Mouse (Mus musculus) macrophage (primary cell): ENCODE results near the gene Rnf168. TPM values are rescaled to one million over a fixed set of nuclear protein-coding genes. Genes with fewer than 3 reads are reported as not detected.
"Not testable (repeated sequence)": the region's sequence is repeated elsewhere in the genome, so short reads cannot be mapped to it uniquely, and the experiment has no call there.

ENCODE experiments used
- H3K27ac ChIP-seq: fragments of 350-480 bp; formaldehyde crosslinking; 2 replicates; pipeline ENCODE4 v1.9.0; 2021
- H3K36me3 ChIP-seq: fragments of 350-480 bp; formaldehyde crosslinking; 2 replicates; pipeline ENCODE4 v1.9.0; 2021; ENCODE audit errors: inconsistent target
- H3K4me3 ChIP-seq: fragments of 350-480 bp; formaldehyde crosslinking; 2 replicates; pipeline ENCODE4 v1.9.0; 2021; ENCODE audit errors: inconsistent target
- H3K79me2 ChIP-seq: fragments of 350-480 bp; formaldehyde crosslinking; 2 replicates; pipeline ENCODE4 v1.9.0; 2021; ENCODE audit errors: inconsistent target
- WGBS: methylation state at CpG from one replicate; pipeline ENCODE4 v1.1.7; 2026; ENCODE audit warnings: inconsistent platforms; ENCODE audit not compliant: missing documents; 5-methylcytosine and 5-hydroxymethylcytosine counted together
- polyA plus RNA-seq: library from polyadenylated mRNA; stranded (reverse); fragments of 250-400 nt; gene quantifications from 3 replicates; pipeline ENCODE4 v1.2.4, GENCODE M21; 2018; ENCODE audit warnings: inconsistent platforms

The Rnf168 gene
- polyA plus RNA-seq, 1 experiment from 2014 or later = 16.1 TPM

DNA sequence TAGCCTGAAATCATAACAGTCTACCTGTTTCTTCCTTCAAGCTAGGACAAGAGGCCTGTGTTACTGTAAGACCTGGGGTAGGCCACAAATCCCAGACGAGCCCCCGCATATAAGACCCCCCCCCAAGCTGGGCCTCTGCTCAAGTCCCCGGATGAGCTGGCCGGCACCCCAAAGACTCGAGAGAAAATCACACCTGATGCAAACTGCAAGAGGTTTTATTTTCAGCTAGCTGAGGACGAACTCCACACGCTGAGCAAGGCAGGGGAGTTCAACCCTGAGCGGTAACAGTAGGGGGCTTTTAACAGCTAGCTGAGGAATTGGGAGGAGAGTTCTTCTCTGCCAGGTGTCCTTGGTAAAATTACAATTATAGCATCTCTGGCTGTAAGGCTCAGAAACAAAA, 3.0 kb downstream of the Rnf168 start:
- H3K4me3 ChIP-seq = no peak overlapping the region

DNA sequence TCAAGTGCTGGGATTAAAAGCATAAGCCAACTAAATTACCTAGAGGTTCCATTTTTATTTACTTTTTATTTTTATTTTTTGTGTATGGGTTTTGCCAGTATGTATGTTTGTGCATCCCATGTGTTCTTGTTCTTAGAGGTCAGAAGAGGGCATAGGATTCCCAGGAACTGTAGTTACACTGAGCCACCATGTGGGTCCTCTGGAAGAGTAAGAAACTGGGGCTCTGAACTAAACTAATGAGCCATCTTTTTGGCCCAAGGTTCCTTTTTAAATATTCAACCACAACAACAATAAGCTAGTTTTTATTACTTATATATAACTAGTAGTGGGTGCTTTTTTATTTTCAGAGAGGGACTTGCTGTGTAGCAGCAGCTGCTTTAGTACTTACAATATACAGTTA, 5.3 kb downstream of the Rnf168 start:
- Histone ChIP-seq H3K36me3 (peaks cover 32% of the 10 kb centered on the region), H3K79me2 (peaks cover 98% of the 10 kb centered on the region)

More for the DNA sequence above, 3.0 kb downstream of the Rnf168 start:
- peaks cover 17% of the 10 kb centered on the region for H3K36me3 ChIP-seq
- WGBS = 100% methylated on average over 8 of the region's 8 CpGs
- no peak overlapping the region for H3K27ac ChIP-seq
- peaks cover 74% of the 10 kb centered on the region for H3K79me2 ChIP-seq

DNA sequence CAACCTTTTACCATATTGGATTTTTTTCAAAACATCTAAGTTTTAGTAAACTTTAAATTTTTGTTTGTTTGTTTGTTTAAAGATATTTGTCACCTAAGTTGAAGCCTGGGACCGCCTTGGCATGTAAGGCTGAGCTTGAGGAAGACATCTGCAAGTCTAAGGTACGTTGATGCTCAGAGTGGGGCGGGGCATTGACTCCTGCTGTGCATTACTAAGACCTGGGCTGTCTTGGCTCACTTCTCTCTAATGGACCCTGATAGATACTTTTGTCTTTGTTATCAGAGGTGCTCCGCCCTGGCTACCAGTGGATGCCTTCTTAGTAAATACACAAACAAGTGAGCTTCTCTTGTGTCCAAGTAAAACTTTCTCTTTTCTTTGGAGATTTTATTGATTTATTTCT, 14.6 kb downstream of the Rnf168 start:
- no peak overlapping the region for H3K27ac ChIP-seq
- 95% methylated on average over 4 of the region's 4 CpGs for WGBS
- peaks cover 47% of the 10 kb centered on the region for H3K36me3 ChIP-seq
- H3K4me3 ChIP-seq = no peak overlapping the region
- peaks cover 9% of the 10 kb centered on the region; the same call in 1 of the 2 replicates for H3K79me2 ChIP-seq

More for the DNA sequence above, 5.3 kb downstream of the Rnf168 start:
- no peak overlapping the region for H3K4me3 ChIP-seq
- H3K27ac ChIP-seq = no peak overlapping the region

DNA sequence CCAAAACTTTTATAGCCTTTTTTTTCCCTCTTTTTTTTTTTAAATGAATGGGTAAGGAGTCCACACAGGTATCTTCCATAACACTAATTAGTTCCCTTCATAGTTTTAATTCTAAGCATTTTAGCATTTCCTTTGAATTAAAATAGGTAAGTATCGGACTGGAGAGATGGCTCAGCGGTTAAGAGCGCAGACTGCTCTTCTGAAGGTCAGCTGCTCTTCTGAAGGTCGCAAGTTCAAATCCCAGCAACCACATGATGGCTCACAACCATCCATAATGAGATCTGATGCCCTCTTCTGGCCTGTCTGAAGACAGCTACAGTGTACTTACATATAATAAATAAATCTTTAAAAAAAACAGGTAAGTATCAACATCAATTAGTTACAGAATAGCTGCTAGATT, 22.4 kb downstream of the Rnf168 start:
- not testable (repeated sequence) for H3K27ac ChIP-seq, H3K4me3 ChIP-seq, H3K79me2 ChIP-seq
- peaks cover 40% of the 10 kb centered on the region for H3K36me3 ChIP-seq
- WGBS = 100% methylated on average over 4 of the region's 4 CpGs

DNA sequence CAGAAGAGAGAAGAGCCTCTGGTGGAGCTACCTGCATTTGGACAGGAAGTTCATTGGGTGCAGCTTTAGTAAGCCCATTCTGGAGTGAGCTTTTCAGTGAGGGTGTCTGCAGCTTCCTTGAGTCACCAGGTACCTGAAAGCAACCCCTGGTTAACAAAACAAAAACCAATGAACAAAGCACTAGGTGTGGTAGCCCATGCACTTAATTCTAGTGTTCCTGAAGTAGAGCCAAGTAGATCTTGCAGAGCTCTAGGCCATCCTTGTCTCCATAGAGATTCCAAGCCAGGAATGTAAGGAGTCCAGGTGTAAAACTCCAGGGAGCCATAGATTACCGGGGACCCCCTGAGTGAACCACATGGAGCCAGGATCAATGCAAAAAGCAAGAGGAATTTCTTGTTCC, 25.8 kb downstream of the Rnf168 start:
- no peak overlapping the region for H3K27ac ChIP-seq
- H3K79me2 ChIP-seq = no peaks in the 10 kb centered on the region
- H3K36me3 ChIP-seq = peaks cover 19% of the 10 kb centered on the region
- 83% methylated on average over 1 of the region's 1 CpGs for WGBS
- no peak overlapping the region for H3K4me3 ChIP-seq

DNA sequence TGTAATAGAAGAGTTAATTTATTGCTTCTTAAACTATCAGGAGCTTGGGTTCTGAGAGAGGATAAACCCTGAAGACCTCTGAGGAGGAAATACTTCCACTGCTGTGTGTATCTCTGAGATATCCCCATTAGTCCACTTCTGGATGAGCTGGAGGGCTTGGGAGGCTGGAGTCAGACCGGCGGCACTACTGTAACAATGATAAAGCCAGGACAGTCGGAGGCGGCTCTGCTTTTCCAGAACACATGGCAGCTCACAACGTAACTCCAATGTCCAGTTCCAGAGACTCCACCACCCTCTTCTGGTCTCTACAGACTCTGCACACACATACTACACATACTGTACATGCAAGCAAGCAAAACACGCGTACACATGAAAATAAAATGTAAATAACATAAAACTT, 26.6 kb downstream of the Rnf168 start:
- Histone ChIP-seq H3K79me2 (no peaks in the 10 kb centered on the region), H3K36me3 (peaks cover 12% of the 10 kb centered on the region), H3K4me3 (no peak overlapping the region), H3K27ac (no peak overlapping the region)
- WGBS = 96% methylated on average over 7 of the region's 7 CpGs

DNA sequence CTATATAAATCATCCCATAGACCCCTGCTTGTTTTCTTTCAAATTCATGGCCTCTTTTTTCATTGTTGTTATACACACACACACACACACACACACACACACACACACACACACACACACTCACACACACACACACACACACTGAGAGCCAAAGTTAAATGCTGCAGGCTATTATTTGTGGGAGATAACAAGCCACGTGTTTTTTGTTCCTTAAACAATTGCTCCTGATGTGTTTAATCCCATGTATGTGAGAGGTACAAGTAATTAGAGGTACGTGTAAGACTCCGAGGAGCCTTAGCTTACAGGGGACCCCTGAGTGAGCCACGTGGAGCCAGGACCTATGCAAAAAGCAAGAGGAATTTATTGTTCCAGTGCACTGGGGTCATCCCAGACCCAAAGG, 34.7 kb downstream of the Rnf168 start:
- WGBS = 89% methylated on average over 4 of the region's 4 CpGs
- Histone ChIP-seq H3K79me2 (no peaks in the 10 kb centered on the region), H3K4me3 (no peak overlapping the region)

DNA sequence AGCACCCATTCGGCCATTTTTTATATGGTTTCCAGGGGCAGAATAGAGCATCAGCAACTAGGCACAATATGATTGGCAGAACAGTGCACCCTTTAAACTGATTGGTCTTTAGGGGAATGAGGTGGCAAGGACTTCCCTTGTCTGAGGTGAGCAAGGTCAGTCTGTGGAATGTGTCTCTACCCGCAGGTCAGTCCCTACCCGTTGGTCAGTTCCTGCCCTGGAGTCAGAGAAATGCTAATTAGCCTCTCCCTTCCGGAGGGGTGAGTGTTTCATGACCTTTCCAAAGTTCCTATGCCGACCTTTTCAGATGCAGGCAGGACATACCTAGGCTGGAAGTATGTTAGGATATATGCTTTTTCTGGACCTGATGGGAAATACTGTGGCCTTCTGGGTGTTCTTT, 35.1 kb downstream of the Rnf168 start:
- Histone ChIP-seq H3K36me3 (no peaks in the 10 kb centered on the region), H3K27ac (no peak overlapping the region)
- WGBS = 86% methylated on average over 5 of the region's 5 CpGs

More for the DNA sequence above, 34.7 kb downstream of the Rnf168 start:
- Histone ChIP-seq H3K36me3 (no peaks in the 10 kb centered on the region), H3K27ac (no peak overlapping the region)

DNA sequence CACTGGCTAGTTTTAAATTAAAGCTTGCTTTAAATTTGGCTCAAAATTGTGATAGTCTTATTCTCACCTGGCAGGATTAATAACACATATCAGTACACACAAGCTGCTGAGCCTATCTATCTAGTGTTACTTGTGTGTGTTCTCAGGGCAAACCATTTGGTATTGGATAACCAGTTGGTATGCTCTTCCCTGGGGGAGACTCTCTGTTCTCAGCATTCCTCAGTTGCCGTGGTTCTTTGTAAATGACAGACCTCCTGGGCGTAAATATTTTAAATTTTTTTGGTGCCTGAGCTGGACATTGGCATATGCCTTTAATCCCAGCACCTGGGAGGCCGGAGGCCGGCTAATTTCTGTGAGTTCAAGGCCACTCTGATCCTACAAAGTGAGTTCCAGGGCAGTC, 35.6 kb downstream of the Rnf168 start:
- Histone ChIP-seq H3K79me2 (no peaks in the 10 kb centered on the region), H3K36me3 (no peaks in the 10 kb centered on the region), H3K4me3 (no peak overlapping the region), H3K27ac (no peak overlapping the region)
- 85% methylated on average over 4 of the region's 4 CpGs for WGBS

More for the DNA sequence above, 35.1 kb downstream of the Rnf168 start:
- Histone ChIP-seq H3K4me3 (no peak overlapping the region), H3K79me2 (no peaks in the 10 kb centered on the region)

DNA sequence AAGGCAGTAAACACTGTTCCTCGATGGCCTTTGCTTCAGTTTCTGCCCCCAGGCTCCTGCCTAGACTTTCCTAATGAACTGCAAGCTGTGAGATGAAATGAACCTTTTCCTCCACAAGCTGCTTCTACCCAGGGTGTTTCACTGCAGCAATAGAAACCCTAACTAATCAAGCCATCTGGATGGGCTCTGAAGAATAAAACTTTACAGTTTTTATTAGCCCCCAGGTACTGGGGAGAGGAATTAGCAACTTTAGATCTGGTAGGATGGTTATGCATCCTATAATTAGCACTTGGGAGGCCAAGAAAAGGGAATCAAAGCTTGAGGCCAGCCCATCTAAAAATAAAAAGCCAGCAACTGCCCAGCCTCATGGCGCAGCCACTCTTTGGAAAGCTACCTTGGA, 39.3 kb downstream of the Rnf168 start:
- Histone ChIP-seq H3K27ac (no peak overlapping the region), H3K36me3 (no peaks in the 10 kb centered on the region), H3K79me2 (no peaks in the 10 kb centered on the region), H3K4me3 (no peak overlapping the region)
- 89% methylated on average over 2 of the region's 2 CpGs for WGBS

DNA sequence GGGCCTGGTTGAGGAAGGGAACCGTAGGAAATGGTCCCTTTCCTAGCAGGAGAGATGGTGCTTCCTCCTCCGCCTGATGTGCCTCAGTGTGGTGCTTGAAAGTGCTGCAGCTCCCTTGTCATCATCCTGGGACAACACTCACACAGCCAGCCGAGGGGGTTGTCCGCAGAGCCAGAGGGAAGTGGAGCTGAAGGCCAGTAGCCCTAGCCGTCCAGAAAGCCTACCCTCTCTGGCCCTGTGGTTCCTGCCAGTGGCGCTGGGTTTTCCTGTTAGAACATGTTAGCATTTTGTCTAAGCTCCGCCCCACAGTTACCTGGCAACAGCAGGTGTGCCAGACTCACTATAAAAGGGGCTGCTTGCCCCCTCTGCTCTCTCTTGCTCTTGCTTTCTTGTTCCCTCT, 46.7 kb downstream of the Rnf168 start:
- WGBS = 22% methylated on average over 7 of the region's 7 CpGs
- H3K79me2 ChIP-seq = no peaks in the 10 kb centered on the region
- H3K4me3 ChIP-seq = no peak overlapping the region
- no peak overlapping the region for H3K27ac ChIP-seq
- H3K36me3 ChIP-seq = no peaks in the 10 kb centered on the region

DNA sequence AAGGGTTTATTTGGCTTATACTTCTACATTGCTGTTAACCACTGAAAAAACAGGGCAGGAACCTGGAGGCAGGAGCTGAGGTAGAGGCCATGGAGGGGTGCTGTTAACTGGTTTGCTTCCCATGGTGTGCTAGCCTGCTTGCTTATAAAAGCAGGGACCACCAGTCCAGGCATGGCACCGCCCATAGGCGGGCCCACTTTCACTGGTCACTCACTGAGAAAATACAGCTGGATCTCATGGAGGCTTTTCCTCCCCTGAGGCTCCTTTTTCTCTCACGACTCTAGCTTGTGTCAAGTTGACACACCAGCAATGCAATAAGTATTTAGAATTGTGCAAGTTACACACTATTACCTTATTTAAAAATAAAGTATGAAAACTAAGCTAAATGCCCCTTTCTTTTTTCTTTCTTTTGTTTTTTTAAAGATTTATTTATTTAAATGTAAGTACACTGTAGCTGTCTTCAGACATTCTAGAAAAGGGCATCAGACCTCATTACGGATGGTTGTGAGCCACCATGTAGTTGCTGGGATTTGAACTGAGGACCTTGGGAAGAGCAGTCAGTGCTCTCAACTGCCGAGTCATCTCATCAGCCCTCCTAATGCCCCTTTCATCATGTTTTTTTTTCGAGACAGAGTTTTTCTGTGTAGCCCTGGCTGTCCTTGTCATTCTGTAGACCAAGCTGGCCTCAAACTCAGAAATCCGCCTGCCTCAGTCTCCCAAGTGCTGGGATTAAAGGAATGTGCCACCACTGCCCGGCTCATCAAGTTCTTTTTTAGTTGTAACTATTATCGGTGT, 53.8 kb downstream of the Rnf168 start:
- Histone ChIP-seq H3K36me3 (no peaks in the 10 kb centered on the region), H3K4me3 (peak overlapping the region; percentile 26; the same call in 1 of the 2 replicates), H3K27ac (no peak overlapping the region), H3K79me2 (peaks cover 30% of the 10 kb centered on the region)
- 67% methylated on average over 8 of the region's 9 CpGs for WGBS

DNA sequence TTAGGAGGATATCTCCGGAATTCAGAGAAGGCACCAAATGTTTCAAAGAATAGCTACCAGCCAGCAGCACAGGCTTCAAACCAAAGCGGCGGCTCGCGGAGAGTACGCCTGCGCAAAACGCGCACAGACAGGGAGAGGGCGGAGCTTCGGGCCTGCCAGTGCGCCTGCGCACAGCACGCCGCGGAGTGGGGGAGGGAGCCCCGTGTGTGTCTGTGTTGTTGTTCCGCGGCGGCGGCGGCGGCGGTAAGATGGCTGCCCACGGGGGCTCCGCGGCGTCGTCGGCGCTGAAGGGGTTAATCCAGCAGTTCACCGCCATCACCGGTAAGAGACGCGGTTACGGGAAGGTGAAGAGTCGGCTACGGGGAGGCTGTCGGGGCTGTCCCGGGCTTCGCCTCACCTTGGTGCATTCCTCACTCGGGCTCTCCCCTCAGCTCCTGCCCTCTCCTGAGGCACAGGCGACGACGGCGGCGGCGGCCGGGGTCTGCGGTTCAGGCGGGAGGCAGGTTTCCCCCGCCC, 54.8 kb downstream of the Rnf168 start, which contains the start of gene Ubxn7:
Ubxn7 (plus strand) TSS at position 218 of the 516 bp plus-strand sequence.
- Histone ChIP-seq H3K4me3 (peak within 1 kb of the TSS; percentile 77), H3K27ac (peak within 1 kb of the TSS; percentile 32), H3K79me2 (peaks cover 40% of the 10 kb centered on the region), H3K36me3 (no peaks in the 10 kb centered on the region)
- under 1% methylated on average over 51 of the region's 52 CpGs for WGBS

DNA sequence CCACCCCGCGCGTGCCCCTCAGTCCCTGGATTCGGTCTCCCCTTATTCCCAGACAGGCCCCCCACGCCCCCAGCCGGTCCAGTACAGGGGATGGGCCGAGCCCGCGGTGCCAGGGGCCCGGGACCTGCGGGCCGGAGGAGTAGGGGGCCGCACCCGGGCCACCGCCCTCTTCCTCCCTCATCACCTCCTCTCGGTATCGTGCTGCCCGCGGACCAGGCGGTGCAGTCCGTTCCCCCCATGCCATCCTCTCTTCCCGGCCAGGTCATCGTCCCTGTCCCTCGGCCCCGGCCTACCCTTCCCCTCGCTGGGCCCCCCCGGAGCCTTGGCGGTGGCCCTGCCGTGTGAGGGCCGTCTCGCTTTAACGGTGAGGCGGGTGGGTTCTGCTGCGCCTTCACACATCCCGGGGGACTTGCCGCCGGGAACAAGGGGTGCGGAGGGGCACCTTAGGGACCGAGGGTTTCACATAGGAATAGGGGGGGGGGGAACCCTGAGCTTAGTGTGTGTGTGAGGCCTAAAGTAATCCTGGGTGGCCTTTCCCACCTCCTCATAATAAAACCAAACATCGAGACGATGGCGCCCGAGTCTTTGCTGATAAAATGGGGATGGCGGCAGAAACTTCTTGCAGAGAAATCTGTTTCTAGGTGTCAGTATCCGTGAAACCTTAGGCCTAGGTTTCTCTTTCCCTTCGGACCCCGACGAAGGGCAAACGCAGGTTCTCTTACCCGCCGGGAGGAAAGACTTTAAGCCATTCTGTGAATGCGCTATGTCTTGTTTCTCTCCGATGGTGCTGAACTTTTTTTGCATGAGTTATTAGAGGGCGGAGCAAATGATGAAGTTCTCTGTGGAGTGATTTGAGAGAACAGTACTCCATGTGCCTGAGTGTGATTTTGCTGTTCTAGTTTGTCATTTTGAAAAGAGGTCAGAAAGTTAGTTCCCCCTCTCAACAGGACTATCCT, 55.6 kb downstream of the Rnf168 start:
- peak overlapping the region; percentile 32 for H3K27ac ChIP-seq

More for the DNA sequence above, 55.6 kb downstream of the Rnf168 start:
- 1% methylated on average over 49 of the region's 54 CpGs for WGBS
- H3K79me2 ChIP-seq = peaks cover 47% of the 10 kb centered on the region
- H3K36me3 ChIP-seq = no peaks in the 10 kb centered on the region
- H3K4me3 ChIP-seq = peak overlapping the region; percentile 77
